Mouse (Mus musculus): ENCODE measurements around the gene Treml1.
A peak's percentile ranks its signal among the peaks of the same experiment; 100 is the strongest.

Gene Treml1

GRCm38 (mm10) chr17:48410299-48410785, 50.6 kb downstream of the Treml1 start:
- DNase-seq, result no peak

DNA sequence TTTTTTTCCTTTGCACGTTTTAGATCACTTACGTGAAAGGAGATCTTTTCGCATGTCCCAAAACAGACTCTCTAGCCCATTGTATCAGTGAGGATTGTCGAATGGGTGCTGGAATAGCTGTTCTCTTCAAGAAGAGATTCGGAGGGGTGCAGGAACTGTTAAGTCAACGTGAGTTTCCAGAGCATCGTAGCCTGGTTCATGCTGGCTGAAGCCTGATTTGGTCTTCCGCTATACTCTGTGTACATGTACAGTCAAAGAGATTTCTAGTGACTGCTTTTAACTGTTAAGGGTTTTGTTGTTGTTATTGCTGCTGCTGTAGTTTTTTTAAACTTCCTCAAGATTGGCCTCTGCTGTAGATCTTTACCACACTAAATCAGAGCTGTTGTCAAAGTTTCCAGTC, 51.5 kb downstream of the Treml1 start:
- DNase-seq, result peak; percentile 38

DNA sequence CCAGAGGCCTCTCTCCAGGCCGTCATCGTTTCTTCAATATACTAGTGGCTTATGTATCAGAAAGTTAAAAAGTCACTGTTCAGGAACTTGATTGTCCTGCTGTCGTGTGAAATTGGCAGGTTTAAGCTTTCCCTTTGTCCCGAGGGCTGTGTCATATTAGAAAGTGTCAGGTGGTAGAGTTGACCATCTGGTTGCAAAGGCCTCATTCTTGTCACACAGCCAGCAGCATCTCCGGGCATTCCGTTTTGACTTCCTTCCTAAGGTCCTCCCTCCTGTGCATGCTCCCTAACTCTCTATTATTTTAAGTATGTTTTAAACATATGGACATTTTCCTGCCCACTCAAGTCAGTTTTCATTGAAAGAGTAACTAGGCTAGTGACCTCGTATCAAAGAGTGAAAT, 56.3 kb downstream of the Treml1 start:
- DNase-seq, result peak; percentile 77

Data from cerebellum, adult 9-11 months (tissue).